Mouse (Mus musculus): Measurements from ENCODE around the gene Abca13.

Gene Abca13

GRCm38 (mm10) chr11:9439781-9440180 is 248.0 kb downstream of the Abca13 start:
- no peak for TF ChIP-seq GATA4 (IDR thresholded peaks at IDR 0.05; ENCODE audit: insufficient replicate concordance, low read length)

- no peak for TF ChIP-seq GATA4 (IDR thresholded peaks at IDR 0.05; ENCODE audit: insufficient replicate concordance, low read length)
These were observed 249.4 kb downstream of the Abca13 start for GRCm38 (mm10) chr11:9441192-9441591.

GRCm38 (mm10) chr11:9472400-9472799 is 280.7 kb downstream of the Abca13 start:
- no peak for TF ChIP-seq GATA4 (IDR thresholded peaks at IDR 0.05; ENCODE audit: insufficient replicate concordance, low read length)

- TF ChIP-seq GATA4 (IDR thresholded peaks at IDR 0.05; ENCODE audit: insufficient replicate concordance, low read length): no peak
These were observed 289.8 kb downstream of the Abca13 start for GRCm38 (mm10) chr11:9481511-9481910.

GRCm38 (mm10) chr11:9500326-9501142 is 308.8 kb downstream of the Abca13 start:
- TF ChIP-seq GATA4 (IDR thresholded peaks at IDR 0.05; ENCODE audit: insufficient replicate concordance, low read length): no peak

- no peak for TF ChIP-seq GATA4 (IDR thresholded peaks at IDR 0.05; ENCODE audit: insufficient replicate concordance, low read length)
These were observed 336.8 kb downstream of the Abca13 start for GRCm38 (mm10) chr11:9528556-9528955.

GRCm38 (mm10) chr11:9531715-9532114 is 340.0 kb downstream of the Abca13 start:
- TF ChIP-seq GATA4 (IDR thresholded peaks at IDR 0.05; ENCODE audit: insufficient replicate concordance, low read length): no peak

GRCm38 (mm10) chr11:9533189-9533588 is 341.4 kb downstream of the Abca13 start:
- no peak for TF ChIP-seq GATA4 (IDR thresholded peaks at IDR 0.05; ENCODE audit: insufficient replicate concordance, low read length)

- no peak for TF ChIP-seq GATA4 (IDR thresholded peaks at IDR 0.05; ENCODE audit: insufficient replicate concordance, low read length)
These were observed 342.0 kb downstream of the Abca13 start for GRCm38 (mm10) chr11:9533658-9534202.

- TF ChIP-seq GATA4 (IDR thresholded peaks at IDR 0.05; ENCODE audit: insufficient replicate concordance, low read length): no peak
These were observed 345.1 kb downstream of the Abca13 start for GRCm38 (mm10) chr11:9536811-9537210.

GRCm38 (mm10) chr11:9538328-9538727 is 346.6 kb downstream of the Abca13 start:
- no peak for TF ChIP-seq GATA4 (IDR thresholded peaks at IDR 0.05; ENCODE audit: insufficient replicate concordance, low read length)

- TF ChIP-seq GATA4 (IDR thresholded peaks at IDR 0.05; ENCODE audit: insufficient replicate concordance, low read length): no peak
These were observed 368.3 kb downstream of the Abca13 start for GRCm38 (mm10) chr11:9560026-9560425.

GRCm38 (mm10) chr11:9568302-9568701 is 376.6 kb downstream of the Abca13 start:
- no peak for TF ChIP-seq GATA4 (IDR thresholded peaks at IDR 0.05; ENCODE audit: insufficient replicate concordance, low read length)

- no peak for TF ChIP-seq GATA4 (IDR thresholded peaks at IDR 0.05; ENCODE audit: insufficient replicate concordance, low read length)
These were observed 378.6 kb downstream of the Abca13 start for GRCm38 (mm10) chr11:9570319-9570718.

GRCm38 (mm10) chr11:9574894-9575293 is 383.2 kb downstream of the Abca13 start:
- TF ChIP-seq GATA4 (IDR thresholded peaks at IDR 0.05; ENCODE audit: insufficient replicate concordance, low read length): no peak

- no peak for TF ChIP-seq GATA4 (IDR thresholded peaks at IDR 0.05; ENCODE audit: insufficient replicate concordance, low read length)
These were observed 400.1 kb downstream of the Abca13 start for GRCm38 (mm10) chr11:9591757-9592316.
